In the genomic region with DNA sequence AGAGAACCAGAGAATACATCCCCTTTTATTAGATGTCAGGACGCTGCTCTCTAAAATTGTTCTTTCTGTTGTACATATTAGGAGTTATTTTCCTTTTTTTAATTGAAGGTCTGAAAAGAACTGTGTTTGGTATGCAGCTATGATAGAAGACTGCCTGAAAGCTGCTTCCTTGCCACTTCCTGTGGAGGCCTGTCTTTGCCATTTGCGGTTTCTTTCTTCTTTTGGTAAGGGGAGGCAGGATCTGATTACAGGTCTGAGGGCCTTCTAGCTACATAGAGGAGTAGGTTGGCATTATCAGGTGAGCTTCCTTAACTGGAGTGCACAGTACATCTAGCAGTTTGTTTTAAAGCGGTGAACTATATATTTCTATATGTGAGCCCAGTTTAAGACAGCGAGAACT, we compare ENCODE assay signal across 15 mouse cellular contexts. TPM values are rescaled to one million over a fixed set of nuclear protein-coding genes. Genes with fewer than 3 reads are reported as not detected.
A peak's percentile ranks its signal among the peaks of the same experiment; 100 is the strongest.
DNase-seq lines count a peak whose midpoint lies in the region; ATAC-seq lines count a peak whose summit lies in the region.
"Had no signal": no experiment of that assay in that cellular context is flagged by ENCODE, and none has a peak within 500 bp of the region (broad histone marks: within the 10 kb centered on the region; RNA-seq: fewer than 3 reads in every experiment).

No protein-coding gene starts in this region.

- H3K9ac ChIP-seq in hindbrain, embryonic 15.5 days: no peak overlapping the region

- no peak overlapping the region for H3K4me3 ChIP-seq in heart, embryonic 10.5 days
- H3K4me3 ChIP-seq in hindbrain, embryonic 15.5 days: peak overlapping the region; percentile 90; the same call in 1 of the 2 replicates
- H3K4me3 ChIP-seq: gastrocnemius, adult 2 months; heart, adult 2 months had no signal

- peaks cover 22% of the 10 kb centered on the region for H3K4me1 ChIP-seq in heart, embryonic 10.5 days
- H3K4me1 ChIP-seq in hindbrain, embryonic 15.5 days (replicated peaks): peaks cover 43% of the 10 kb centered on the region

- H3K27ac ChIP-seq in heart, embryonic 10.5 days: no peak overlapping the region
- H3K27ac ChIP-seq in hindbrain, embryonic 15.5 days (replicated peaks): no peak overlapping the region
- H3K27ac ChIP-seq: gastrocnemius, adult 2 months; heart, adult 2 months; liver, embryonic 13.5 days had no signal

- H3K4me2 ChIP-seq in hindbrain, embryonic 15.5 days: peak overlapping the region; percentile 86; the same call in 1 of the 2 replicates

- ATAC-seq in hindbrain, embryonic 15.5 days (ENCODE audit: low FRiP score, low read depth): no peak
- ATAC-seq: intestine, postnatal 0 days; lung, postnatal 0 days had no signal

- 94% methylated on average over 4 of the region's 4 CpGs for WGBS in heart, embryonic 10.5 days
- WGBS in hindbrain, embryonic 15.5 days: 96% methylated on average over 4 of the region's 4 CpGs

- DNase-seq in heart, embryonic 10.5 days (ENCODE audit: low spot score): peak; percentile 14
- DNase-seq in heart, adult 18-20 months: no peak
- DNase-seq in CD4-positive, CD25-positive, alpha-beta regulatory T cell, adult 2 months (ENCODE audit: low read depth, low spot score): peak; percentile 71
- peak; percentile 43 for DNase-seq in thymus, postnatal 10 days (ENCODE audit: low spot score in 2 of 2)
- no peak for DNase-seq in right cerebral cortex, adult 2 months (ENCODE audit: low spot score in 2 of 2)
- no peak for DNase-seq in frontal cortex, postnatal 25 days (ENCODE audit: low spot score in 2 of 2)
- DNase-seq: cerebellum, adult 11 months; gastrocnemius, adult 2 months; heart, adult 2 months; heart, postnatal 10 days; kidney, postnatal 14 days; liver, embryonic 13.5 days had no signal

- H3K27me3 ChIP-seq in heart, embryonic 10.5 days (ENCODE audit: insufficient read depth, poor library complexity, severe bottlenecking): no peaks in the 10 kb centered on the region; the same call in 1 of the 2 replicates
- no peaks in the 10 kb centered on the region for H3K27me3 ChIP-seq in hindbrain, embryonic 15.5 days

- peaks cover 54% of the 10 kb centered on the region for H3K36me3 ChIP-seq in heart, embryonic 10.5 days
- peaks cover 44% of the 10 kb centered on the region for H3K36me3 ChIP-seq in hindbrain, embryonic 15.5 days

- no peaks in the 10 kb centered on the region for H3K9me3 ChIP-seq in heart, embryonic 10.5 days
- H3K9me3 ChIP-seq in hindbrain, embryonic 15.5 days: no peaks in the 10 kb centered on the region
- H3K9me3 ChIP-seq: liver, embryonic 13.5 days had no signal

RNA-seq across cellular contexts. Expression of gene Zfp821, which starts 2.6 kb away (rescaled TPM):
- polyA plus RNA-seq in heart, embryonic 10.5 days (2016; fragmentation: Nextera tagmentation; extraction: Ambion mirVana): 18.5 and 23.4 TPM in 2 replicates
- total RNA-seq in heart, adult 18-20 months (2021): 1 to 10 TPM; 4.5 to 5.8 TPM
- 69.5 and 71.3 TPM in 2 replicates for polyA plus RNA-seq in hindbrain, embryonic 15.5 days (2015; fragmentation: Nextera tagmentation; extraction: Ambion mirVana)

RNA-seq across cellular contexts. Expression of gene Ist1, which starts 14.9 kb away (rescaled TPM):
- polyA plus RNA-seq in heart, embryonic 10.5 days (2016; fragmentation: Nextera tagmentation; extraction: Ambion mirVana): 100 and 103 TPM in 2 replicates
- 10 to 100 TPM; 41.4 to 42.8 TPM for total RNA-seq in heart, adult 18-20 months (2021)
- 145 and 148 TPM in 2 replicates for polyA plus RNA-seq in hindbrain, embryonic 15.5 days (2015; fragmentation: Nextera tagmentation; extraction: Ambion mirVana)

RNA-seq across cellular contexts. Expression of gene Atxn1l, which starts 29.6 kb away (rescaled TPM):
- polyA plus RNA-seq in heart, embryonic 10.5 days (2016; fragmentation: Nextera tagmentation; extraction: Ambion mirVana): 6.1 and 6.4 TPM in 2 replicates
- 10 to 100 TPM; 21.2 TPM for total RNA-seq in heart, adult 18-20 months (2021)
- 3.8 and 4.1 TPM in 2 replicates for polyA plus RNA-seq in hindbrain, embryonic 15.5 days (2015; fragmentation: Nextera tagmentation; extraction: Ambion mirVana)

Comparison
In these comparisons a context has a peak if more than half of its experiments do, and no peak if none do; other contexts are left out.
1. DNase-seq: peak in heart, embryonic 10.5 days (single experiment), CD4-positive, CD25-positive, alpha-beta regulatory T cell, adult 2 months (single experiment) and thymus, postnatal 10 days (2 of 2); none in heart, adult 18-20 months (0 of 2), right cerebral cortex, adult 2 months (0 of 2) and frontal cortex, postnatal 25 days (0 of 2).